Mouse (Mus musculus) heart, postnatal 10 days (tissue): ENCODE data around the gene Bco1. TPM values are rescaled to one million over a fixed set of nuclear protein-coding genes. Genes with fewer than 3 reads are reported as not detected.
A peak's percentile ranks its signal among the peaks of the same experiment; 100 is the strongest.

Source experiments
- DNase-seq, 2 experiments: peaks; one replicate each; pipeline ENCODE4 v3.0.0; 2021
- intact Hi-C: fragments of 180-260 bp; cut with DNase I; formaldehyde crosslinking; loops from one replicate; pipeline ENCODE4 v1.15.1; 2025
- total RNA-seq, 2 experiments: library from RNA; stranded (reverse); gene quantifications; 2 replicates each; pipeline ENCODE4 v1.2.3; 2021

The Bco1 gene
- total RNA-seq: under 1 TPM in 1 of 2 experiments, not detected in 1; 0.14 TPM

GRCm38 (mm10) chr8:117095647-117096046 lies at the start of gene Bco1:
Gene Bco1, plus strand, starts transcription at chr8:117095854.
- no peak for DNase-seq
- intact Hi-C loops: loop anchor here (2.0 kb wide), 1 partner anchor 79 kb away; no protein-coding TSS in a partner anchor

GRCm38 (mm10) chr8:117049444-117049843 lies 46.2 kb upstream of the Bco1 start:
- intact Hi-C loops: no loop called here
- DNase-seq: no peak

DNA sequence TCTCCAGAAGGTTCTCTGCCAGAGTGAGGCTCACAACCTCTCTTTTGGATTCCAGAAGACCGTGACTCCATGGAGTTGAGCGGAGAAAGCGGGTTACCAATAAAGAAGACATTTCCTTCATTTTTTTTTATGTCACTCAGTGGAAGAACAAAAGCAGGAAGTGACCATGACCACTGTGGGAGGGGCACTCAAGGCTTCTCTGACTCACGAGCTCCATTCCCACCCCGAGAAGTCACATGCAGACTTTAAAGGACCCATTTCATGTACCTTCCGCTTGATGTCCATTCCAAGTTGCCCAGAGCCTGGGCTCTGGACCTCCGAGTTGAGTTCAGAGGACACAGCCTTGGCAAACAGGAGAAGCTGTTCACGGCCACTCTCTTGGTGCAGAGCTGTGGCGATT lies 44.9 kb upstream of the Bco1 start:
- intact Hi-C loops: no loop called here
- no peak for DNase-seq

DNA sequence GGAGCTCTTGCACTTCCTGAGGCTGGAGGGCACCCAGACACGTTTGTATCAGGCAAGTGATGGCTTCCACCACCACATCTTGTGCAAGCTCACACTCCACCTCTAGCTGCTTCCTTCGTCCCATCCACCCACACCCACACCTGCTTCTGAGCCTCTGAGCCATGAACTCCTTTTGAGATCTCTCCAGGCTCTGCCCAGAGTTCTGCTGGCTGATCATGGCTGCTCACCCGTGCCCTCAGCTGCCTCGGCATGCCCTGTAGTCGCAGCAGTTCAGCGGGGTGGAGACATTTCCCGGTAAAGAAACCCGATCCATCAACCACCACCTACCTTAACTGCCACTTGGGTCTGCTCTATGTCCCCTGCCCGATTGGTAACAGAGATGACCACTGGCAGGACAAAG lies 44.3 kb upstream of the Bco1 start:
- intact Hi-C loops: no loop called here
- DNase-seq: no peak

DNA sequence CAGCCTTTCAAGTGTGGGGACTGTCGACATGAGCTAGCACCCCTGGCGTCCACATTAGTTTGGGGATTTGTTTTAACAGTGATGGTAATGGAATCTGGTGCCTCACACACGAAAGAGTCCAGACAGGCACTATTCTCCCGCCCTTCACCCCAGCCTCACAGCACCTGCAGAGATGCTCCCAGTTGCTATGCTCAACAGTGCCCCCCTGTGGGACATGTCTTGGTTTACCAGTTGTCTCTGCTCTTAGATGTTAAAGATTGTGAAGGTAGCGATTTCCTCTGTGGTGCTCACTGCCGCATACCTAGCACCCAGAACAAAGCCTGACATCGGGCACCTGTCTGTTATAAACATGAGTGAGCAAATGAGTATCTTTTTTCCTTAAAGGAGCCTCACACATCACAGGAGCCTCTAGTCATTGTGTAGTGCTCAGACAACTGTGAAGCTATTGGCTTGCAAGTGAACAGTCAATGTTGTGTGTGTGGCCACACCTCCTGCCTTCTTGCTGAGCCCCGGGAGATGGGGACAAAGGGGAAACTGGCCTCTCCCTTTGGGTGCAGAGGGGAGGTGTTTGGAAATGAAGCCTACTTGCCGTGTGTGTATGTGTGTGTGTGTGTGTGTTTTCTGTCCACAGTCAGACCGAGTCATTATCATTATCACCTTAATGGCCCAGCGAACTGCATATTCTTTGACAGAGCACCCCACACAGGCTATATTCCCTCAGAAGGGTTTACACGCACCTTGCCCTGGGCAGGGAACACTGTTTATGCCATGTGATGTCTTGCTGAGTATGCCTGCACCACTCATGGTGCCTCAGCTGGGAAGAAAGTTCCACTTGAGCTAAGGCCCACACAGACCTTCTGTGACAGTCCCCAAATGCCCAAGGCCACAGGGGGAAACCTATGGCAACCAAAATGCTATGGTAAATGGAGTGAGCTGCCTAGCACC lies 42.2 kb upstream of the Bco1 start:
- DNase-seq: no peak
- intact Hi-C loops: no loop called here

DNA sequence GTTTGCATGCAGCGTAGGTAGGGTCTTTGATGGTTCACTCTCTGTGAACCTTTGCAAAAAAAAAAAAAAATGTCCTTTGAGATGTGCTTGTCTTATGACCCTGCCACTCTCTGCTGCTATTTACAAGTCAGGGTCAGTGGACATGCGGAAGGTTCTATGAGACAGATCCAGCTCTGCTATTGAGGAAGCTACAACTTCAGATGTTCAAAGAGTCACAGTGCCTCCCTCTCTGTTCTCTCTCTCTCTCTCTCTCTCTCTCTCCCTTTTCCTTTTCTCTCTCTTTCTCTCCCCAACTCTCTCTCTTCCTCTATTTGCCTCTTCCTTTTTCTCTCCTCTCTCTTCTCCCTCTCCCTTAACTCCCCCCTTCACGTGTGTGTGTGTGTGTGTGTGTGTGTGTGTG lies 41.5 kb upstream of the Bco1 start:
- DNase-seq: no peak
- intact Hi-C loops: no loop called here

- intact Hi-C loops: no loop called here
- no peak for DNase-seq
Observed at GRCm38 (mm10) chr8:117055097-117055496, 40.6 kb upstream of the Bco1 start.

- no peak for DNase-seq
- intact Hi-C loops: no loop called here
Observed at GRCm38 (mm10) chr8:117059021-117059420, 36.6 kb upstream of the Bco1 start.

DNA sequence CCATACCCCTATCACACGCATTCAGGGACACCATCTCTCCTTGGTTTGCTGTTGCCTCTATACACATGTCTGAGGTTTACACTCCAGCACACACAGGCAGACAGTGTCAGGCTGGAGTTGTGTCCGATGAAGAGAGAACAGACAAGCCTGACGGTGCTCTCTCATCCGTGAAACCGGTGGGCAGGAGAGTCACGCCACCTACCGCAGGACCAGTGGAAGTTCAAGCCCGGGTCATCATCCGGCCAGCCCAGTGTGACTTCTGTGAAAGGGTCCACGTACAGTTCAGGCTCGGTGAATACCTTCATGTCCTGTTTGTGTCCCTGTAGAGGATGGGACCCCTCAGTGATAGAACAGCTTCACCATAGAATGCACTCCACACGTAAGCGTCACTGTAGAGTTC lies 35.3 kb upstream of the Bco1 start:
- intact Hi-C loops: no loop called here

DNA sequence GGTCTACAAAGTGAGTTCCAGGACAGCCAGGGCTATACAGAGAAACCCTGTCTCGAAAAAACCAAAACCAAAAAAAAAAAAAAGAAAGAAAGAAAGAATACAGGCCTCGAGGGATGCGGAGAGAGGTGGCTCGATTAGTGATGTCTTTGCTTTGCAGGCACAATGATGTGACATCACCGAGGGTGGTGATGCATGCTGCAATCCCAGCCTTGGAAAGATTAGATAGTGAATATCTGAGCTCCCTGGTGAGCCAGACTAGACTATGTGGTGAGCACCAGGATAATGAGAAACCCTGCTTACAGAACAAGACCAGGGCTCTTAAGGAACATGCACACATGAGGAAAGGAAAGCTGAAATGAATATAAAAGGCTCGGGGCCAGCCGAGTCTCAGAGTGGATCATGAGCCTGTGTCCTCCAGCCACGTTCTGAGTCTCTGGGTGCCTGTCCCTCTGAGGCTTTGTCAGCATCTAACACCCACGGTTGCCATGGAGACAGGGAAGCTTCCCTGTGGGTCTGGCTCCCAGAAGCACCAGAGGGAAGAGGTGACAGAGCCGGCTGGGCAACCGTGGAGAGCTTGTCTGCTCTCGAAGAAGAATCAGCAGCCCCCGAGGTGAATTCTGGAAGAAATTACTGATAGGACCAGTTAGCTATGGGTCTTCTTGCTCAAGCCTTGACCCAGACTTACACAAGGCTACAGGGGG lies 34.3 kb upstream of the Bco1 start:
- intact Hi-C loops: no loop called here
- DNase-seq: no peak

More for the DNA sequence above, 35.3 kb upstream of the Bco1 start:
- DNase-seq: no peak

DNA sequence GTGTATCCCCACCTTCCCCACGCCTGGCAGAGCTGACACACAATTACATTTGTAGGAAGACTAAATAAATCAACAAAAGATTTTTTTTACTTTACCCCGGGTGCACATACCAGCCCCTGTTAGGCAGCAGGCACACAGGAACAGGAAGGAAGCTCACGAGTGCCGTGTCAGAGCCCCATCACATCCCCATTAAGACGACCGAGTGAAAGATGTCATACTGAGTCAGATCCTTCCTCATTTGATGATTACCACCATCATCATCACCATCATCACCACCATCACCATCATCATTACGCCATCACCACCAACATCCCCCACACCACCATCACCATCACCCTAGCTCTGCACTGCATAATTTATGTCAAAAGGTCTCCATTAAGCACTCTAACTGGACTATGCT lies 28.7 kb upstream of the Bco1 start:
- DNase-seq: no peak
- intact Hi-C loops: no loop called here

- DNase-seq: no peak
- intact Hi-C loops: no loop called here
Observed at GRCm38 (mm10) chr8:117067396-117067795, 28.3 kb upstream of the Bco1 start.

DNA sequence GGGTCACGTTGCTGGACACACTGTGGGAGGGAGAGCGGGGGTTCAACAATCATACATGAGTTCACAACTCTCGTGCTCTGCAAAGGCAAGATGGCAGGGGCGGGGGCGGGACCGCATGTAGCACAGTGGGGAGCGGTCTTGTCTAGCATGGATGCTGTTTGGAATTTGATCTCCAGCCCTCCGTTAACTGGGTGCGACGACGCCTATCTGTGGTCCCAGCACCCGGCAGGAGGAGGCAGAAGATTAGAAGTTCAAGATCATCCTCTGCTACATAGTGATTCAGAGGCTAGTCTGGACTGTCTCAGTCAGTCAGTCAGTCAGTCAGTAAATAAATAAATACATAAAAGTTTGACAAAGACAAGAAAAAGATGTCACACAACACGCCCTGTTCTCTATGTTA lies 27.4 kb upstream of the Bco1 start:
- intact Hi-C loops: no loop called here
- no peak for DNase-seq

GRCm38 (mm10) chr8:117069708-117070107 lies 25.9 kb upstream of the Bco1 start:
- peak in 1 of 2 experiments; percentile 40 for DNase-seq

GRCm38 (mm10) chr8:117074350-117075182 lies 21.1 kb upstream of the Bco1 start:
- DNase-seq: no peak
- intact Hi-C loops: no loop called here

More at GRCm38 (mm10) chr8:117069708-117070107, 25.9 kb upstream of the Bco1 start:
- intact Hi-C loops: no loop called here

DNA sequence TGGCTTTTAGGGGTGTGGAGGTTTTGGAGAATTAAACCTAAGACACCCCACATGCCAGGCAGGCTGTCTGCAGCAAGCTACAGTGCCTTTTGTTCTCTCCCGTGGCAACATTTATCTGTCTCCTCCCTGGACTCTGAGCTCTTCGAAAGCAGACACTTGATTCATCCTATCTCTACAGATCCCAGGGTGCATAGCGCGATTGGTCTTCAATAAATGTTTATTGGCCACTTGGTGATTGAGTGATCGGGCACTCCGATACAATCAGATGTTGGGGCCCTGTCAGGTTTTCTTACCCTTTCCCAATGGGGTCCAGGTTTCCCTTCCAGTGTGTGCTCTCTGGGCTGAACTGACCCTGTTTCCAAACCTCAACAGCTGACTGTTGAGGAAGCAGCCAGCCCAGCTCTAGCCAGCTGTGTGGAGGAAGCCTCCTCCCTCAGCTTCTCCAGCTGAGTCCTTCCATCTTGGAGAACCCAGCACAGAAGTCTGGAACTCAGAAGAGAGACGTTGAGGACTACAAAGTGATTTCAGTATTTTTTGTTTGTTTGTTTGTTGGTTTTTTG lies 17.2 kb upstream of the Bco1 start:
- DNase-seq: peak in 1 of 2 experiments; percentile 17
- intact Hi-C loops: no loop called here

GRCm38 (mm10) chr8:117079652-117080051 lies 16.0 kb upstream of the Bco1 start:
- no peak for DNase-seq
- intact Hi-C loops: no loop called here

- intact Hi-C loops: no loop called here
- DNase-seq: no peak
Observed at GRCm38 (mm10) chr8:117082399-117082872, 13.2 kb upstream of the Bco1 start, which contains the start of gene Pkd1l2. Gene Pkd1l2, minus strand, starts transcription at chr8:117082449.

GRCm38 (mm10) chr8:117082947-117083559 lies 12.6 kb upstream of the Bco1 start:
- intact Hi-C loops: no loop called here

GRCm38 (mm10) chr8:117085521-117085920 lies 10.1 kb upstream of the Bco1 start:
- DNase-seq: peak; percentile 40 to 47

More at GRCm38 (mm10) chr8:117082947-117083559, 12.6 kb upstream of the Bco1 start:
- DNase-seq: no peak

More at GRCm38 (mm10) chr8:117085521-117085920, 10.1 kb upstream of the Bco1 start:
- intact Hi-C loops: no loop called here
